Mouse (Mus musculus) spleen, adult 12 weeks (tissue): ENCODE measurements around the gene Znrf3.
"Not testable (repeated sequence)": the region's sequence is repeated elsewhere in the genome, so short reads cannot be mapped to it uniquely, and the experiment has no call there.

Experiments used
- DNase-seq: peaks from one replicate; pipeline ENCODE4 v3.0.0; 2022; ENCODE audit warnings: low spot score

Gene Znrf3

DNA sequence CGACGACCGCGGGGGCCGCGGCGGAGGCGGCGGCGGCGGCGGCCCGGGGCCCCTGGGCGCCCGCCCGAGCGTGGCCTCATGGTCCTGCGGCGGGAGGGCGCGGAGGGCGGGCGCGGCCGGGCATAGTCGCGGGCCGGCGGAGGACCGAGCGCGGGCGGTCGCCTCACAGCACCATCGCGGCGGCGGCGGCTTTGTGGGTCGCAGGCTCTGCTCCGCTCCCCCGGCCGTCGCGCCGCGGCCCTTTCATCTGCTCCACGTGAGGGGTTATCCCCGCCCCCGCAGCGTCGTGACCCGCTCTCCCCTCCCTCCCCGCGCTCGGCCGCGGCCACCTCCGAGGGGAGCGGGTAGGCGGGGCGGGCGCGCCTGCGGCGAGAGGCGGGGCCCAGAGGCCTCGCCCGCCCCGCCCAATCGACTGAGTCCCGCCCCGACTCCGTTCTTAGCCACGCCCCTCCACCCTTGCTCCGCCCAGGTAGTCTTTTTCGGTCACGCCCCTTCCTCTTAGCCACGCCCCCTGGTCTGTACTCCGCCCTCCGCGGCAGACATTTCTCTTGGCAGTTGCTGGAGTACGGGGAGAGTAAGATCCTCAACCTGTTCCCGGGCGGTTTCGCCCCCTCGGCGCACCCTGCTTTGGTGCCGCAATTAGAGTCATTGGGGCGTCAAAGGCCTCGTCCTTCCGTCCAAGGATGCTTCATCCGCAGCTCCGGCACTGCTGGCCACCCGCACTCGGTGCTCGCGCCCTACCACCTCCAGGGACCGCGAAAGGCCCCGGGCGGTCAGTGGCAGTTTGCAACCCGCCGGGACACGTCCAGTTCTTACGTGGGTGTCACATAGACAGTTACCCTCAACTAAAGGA is at the start of gene Znrf3:
Gene Znrf3 (minus strand): TSS at position 249 of the 853 bp plus-strand sequence.
- DNase-seq, result peak; percentile 88

GRCm38 (mm10) chr11:5493869-5494268 is 49.2 kb upstream of the Znrf3 start:
- no peak for DNase-seq

DNA sequence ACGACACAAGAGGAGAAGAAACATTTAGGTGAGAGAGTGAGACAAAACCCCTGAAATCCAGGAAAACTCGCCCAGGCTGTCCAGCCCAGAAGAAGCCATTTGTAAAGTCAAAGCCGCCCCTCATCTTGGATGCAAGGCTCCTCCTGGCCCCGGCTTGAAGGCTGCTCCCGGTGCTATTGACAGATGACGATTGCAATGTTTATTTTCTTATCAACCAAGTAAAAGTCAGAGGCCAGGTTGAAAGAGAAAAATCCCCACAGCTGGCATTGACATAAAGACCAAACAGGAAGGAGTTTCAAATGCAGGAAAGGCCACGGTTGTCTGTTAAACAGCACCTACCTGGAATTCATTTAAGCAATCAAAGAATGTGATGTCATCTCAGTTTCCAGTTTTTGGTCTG is 47.3 kb upstream of the Znrf3 start:
- DNase-seq, result no peak

DNA sequence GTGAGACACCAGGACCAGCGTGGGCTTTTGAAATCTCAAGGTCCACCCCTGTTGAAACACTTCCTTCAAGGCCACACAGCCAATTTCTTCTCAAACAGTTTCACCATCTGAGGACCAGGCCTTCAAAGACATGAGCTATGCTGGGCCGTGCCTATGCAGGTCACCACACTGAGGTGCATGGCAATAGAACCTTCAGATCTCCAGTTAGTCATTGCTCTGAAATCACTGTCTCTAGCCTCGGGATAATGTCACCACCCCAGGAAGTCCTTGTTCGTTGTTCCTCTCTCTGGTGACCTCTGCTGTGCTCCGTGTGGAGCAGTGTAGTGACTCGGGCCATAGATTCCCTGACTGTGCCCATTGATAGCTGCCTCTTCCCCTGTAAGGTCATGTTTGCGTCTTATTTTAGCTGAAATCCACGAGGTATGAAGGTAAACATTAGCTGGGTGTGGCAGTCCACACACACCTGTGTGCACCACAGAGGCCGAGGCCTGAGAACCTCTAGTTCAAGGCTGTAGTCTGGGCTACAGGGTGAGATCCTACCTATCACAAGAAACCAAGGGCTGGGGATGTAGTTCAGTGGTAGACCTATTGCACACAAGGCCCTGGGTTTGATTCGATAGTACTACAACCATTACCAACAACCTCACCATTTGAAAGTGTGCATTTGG is 46.5 kb upstream of the Znrf3 start:
- DNase-seq, result no peak

DNA sequence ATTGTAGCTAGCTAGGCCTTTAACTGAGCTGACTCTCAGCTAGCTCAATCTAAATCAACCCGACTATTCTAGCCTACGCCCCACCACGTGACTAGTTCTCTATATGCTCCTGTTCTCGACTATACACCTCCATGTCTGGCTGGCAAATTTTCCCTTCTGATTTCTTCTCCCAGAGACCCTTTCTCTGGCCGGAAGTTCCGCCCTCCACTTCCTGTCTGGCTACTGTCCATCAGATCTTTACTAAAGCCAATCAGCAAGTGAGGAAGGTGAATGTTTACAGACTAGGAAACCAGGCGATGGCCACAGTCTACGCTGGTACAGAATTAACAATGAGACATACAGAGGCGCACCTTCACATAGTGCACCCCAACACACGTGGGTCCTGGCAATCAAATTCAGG is 44.8 kb upstream of the Znrf3 start:
- not testable (repeated sequence) for DNase-seq

GRCm38 (mm10) chr11:5485193-5486011 is 40.8 kb upstream of the Znrf3 start:
- DNase-seq, result peak; percentile 75

DNA sequence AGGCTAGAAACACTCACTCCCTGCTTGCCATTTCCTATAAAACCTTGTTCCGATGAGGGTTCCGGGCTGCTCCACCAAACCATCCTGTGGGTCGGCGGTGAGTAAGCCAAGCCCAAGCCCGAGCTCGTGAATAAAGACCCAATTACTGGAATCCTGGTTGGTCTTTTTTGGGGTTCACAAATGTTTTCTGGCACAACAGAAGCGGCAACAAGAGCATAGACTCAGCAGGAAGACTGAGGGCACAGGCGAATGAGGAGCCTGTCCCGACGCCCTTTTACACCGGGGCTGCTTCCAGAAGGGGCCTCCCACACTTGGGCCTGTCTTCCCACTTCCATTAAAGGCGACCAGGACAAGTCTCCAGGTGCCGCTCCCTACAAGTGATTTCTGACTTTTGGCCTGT is 37.9 kb upstream of the Znrf3 start:
- no peak for DNase-seq

GRCm38 (mm10) chr11:5478831-5479230 is 34.2 kb upstream of the Znrf3 start:
- no peak for DNase-seq

DNA sequence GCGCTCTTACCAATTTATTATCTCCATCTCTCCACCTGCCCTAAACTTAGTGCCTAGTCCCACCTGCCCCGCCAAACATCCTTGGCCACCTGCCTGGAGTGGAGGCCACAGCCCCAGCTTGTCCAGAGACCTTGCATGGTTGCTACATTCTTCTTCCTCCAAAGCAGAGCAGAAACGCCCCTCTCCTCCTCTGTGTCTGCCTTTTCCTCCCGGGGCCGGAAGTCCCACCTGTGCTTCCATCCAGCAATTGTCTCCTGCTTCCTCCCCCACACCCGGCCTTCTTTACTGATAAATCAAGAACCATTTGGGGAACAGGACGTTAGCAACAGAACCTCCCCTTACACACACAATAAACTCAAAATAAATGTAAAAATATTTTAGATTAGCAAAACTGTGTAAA is 33.5 kb upstream of the Znrf3 start:
- no peak for DNase-seq

- DNase-seq, result no peak
Observed at GRCm38 (mm10) chr11:5476806-5477205, 32.2 kb upstream of the Znrf3 start.

- DNase-seq, result not testable (repeated sequence)
Observed at GRCm38 (mm10) chr11:5475556-5476118, 31.0 kb upstream of the Znrf3 start.

- peak; percentile 39 for DNase-seq
Observed at GRCm38 (mm10) chr11:5474130-5474529, 29.5 kb upstream of the Znrf3 start.

DNA sequence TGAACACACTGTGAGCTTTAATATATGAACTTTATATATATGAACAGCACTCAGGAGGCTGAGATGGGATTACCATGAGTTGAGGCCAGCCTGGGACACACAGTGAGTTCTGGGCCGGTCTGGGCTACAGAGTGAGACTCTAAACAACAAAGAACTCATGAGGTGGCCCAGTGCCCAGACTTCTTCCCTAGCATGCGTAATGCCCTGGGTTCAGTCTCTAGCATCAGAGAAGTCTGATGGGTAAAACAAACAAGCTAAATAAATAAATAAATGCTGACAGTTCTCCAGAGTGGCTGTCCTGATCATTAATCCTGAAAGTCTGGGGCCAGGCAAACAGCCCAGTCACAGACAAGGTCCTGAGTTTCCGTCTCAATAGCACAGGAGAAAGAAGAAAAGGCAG is 25.4 kb upstream of the Znrf3 start:
- DNase-seq, result no peak

GRCm38 (mm10) chr11:5469084-5469483 is 24.4 kb upstream of the Znrf3 start:
- peak; percentile 9 for DNase-seq

DNA sequence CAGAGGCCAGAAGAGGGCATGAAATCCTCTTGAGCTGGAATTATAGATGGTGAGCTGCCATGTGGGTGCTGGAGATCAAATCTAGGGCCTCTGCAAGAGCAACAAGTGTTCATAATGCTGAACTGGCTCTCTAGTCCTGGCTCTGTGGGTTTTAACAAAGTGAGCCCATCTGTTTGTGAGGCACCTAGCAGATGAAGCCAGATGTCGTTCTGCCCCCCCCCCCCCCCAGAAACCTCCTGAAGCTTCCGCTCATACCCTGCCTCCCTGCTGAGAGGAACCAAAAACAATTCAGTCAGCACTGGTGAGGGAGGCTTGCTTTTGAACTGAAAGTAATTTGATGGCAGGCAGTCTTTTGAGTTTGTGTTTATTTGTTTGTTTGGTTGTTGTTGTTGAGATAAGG is 23.8 kb upstream of the Znrf3 start:
- no peak for DNase-seq

DNA sequence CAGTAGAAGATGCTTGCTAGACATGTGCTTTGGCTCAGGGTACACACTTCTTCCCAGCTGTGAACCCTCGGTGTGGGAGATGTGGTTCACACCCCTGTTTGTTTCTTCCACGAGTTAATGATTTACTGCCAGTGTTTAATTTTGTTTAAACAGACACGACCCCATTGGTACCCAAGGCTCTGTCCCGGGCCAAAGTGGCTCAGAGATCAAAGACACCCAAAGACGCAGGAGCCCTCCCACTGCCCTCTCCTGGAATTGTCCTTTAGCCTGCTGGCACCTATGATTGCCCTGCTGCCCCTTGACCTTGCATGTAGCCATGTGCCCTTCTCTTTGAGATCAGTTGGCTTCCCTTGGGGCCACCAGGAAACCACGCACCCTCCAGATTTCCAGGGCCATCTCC is 7.3 kb upstream of the Znrf3 start:
- DNase-seq, result no peak

GRCm38 (mm10) chr11:5451341-5451740 is 6.7 kb upstream of the Znrf3 start:
- DNase-seq, result no peak

- DNase-seq, result no peak
Observed at GRCm38 (mm10) chr11:5450701-5451100, 6.1 kb upstream of the Znrf3 start.

GRCm38 (mm10) chr11:5445452-5445953 is 856 bp upstream of the Znrf3 start:
- no peak for DNase-seq

DNA sequence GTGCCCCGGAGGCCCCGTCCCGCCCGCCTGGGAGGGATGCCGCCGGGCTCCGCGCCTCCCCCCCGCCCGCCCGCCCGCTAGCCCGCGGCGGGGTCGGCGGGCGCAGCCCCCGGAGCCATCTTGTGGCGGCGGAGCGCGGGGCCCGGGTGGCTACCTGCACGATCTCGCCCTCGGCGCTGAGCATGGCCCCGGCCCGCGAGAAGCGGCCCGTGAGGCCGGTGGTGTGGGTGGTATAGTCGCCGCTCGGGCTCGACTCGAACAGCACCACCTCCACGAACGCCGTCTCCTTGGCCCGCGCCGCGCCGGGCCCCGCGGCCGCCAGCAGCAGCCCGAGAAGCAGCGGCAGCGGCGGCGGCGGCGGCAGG is 431 bp downstream of the Znrf3 start:
- peak; percentile 17 for DNase-seq

DNA sequence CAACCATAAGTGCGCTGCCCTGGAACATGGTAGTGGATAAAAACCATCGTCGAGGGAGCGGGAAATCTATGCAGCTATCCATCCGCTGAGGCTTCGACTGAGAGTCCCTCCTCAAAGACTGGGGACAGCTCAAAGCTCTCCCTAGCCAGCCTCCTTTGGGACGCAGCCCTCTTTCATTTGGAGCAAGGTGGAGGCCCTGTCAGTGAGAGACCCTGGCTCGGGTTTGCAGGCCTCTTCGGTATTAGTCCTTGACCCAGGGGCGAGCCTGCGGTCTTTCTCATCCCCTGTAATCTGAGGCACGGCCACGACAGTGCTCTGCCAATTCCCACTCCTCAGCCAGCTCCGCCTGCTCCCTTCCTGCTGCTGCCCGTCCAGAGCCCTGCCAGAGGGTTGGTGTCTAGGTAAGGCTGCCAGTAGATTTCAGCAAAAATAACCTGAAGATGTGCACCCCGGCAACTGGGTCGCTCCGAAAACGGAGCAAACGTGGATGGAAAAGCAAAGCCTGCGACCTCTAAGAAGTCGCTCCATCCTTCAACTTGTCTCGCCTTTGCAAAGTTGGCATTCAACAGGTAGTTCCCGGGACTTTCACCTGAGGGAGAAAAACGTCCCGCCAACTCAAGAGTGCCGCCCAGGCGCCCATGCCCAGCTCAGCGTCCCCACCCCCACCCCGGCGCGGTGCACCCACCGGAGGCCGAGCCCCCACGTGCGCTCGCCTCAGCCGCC is 975 bp downstream of the Znrf3 start:
- no peak for DNase-seq
